Mouse (Mus musculus): ENCODE results near the gene Nup210l. TPM values are rescaled to one million over a fixed set of nuclear protein-coding genes. Genes with fewer than 3 reads are reported as not detected.
A peak's percentile ranks its signal among the peaks of the same experiment; 100 is the strongest.
"Not testable (repeated sequence)": the region's sequence is repeated elsewhere in the genome, so short reads cannot be mapped to it uniquely, and the experiment has no call there.

Gene Nup210l
- total RNA-seq, 2 experiments from 2014 or later = 0.09 to 0.11 TPM

GRCm38 (mm10) chr3:90097928-90098327 lies 6.0 kb upstream of the Nup210l start:
- DNase-seq = no peak

GRCm38 (mm10) chr3:90101010-90101409 lies 2.9 kb upstream of the Nup210l start:
- DNase-seq = no peak

- DNase-seq = no peak
Measured at GRCm38 (mm10) chr3:90101673-90102072, 2.3 kb upstream of the Nup210l start.

- no peak for DNase-seq
Measured at GRCm38 (mm10) chr3:90102239-90102638, 1.7 kb upstream of the Nup210l start.

- no peak for DNase-seq
Measured at GRCm38 (mm10) chr3:90103176-90103575, 756 bp upstream of the Nup210l start.

GRCm38 (mm10) chr3:90111706-90112105 lies 7.8 kb downstream of the Nup210l start:
- DNase-seq = no peak

- no peak for DNase-seq
Measured at GRCm38 (mm10) chr3:90114342-90114741, 10.4 kb downstream of the Nup210l start.

- no peak for DNase-seq
Measured at GRCm38 (mm10) chr3:90115526-90115925, 11.6 kb downstream of the Nup210l start.

GRCm38 (mm10) chr3:90118132-90118790 lies 14.3 kb downstream of the Nup210l start:
- peak; percentile 29 for DNase-seq

- DNase-seq = not testable (repeated sequence)
Measured at GRCm38 (mm10) chr3:90122036-90122435, 18.1 kb downstream of the Nup210l start.

- no peak for DNase-seq
Measured at GRCm38 (mm10) chr3:90125710-90126109, 21.8 kb downstream of the Nup210l start.

- DNase-seq = no peak
Measured at GRCm38 (mm10) chr3:90127881-90128280, 23.9 kb downstream of the Nup210l start.

GRCm38 (mm10) chr3:90132745-90133144 lies 28.8 kb downstream of the Nup210l start:
- no peak for DNase-seq

- no peak for DNase-seq
Measured at GRCm38 (mm10) chr3:90133331-90133730, 29.4 kb downstream of the Nup210l start.

- DNase-seq = no peak
Measured at GRCm38 (mm10) chr3:90134483-90134882, 30.6 kb downstream of the Nup210l start.

- DNase-seq = no peak
Measured at GRCm38 (mm10) chr3:90134993-90135392, 31.1 kb downstream of the Nup210l start.

GRCm38 (mm10) chr3:90136660-90137059 lies 32.7 kb downstream of the Nup210l start:
- no peak for DNase-seq

- no peak for DNase-seq
Measured at GRCm38 (mm10) chr3:90137606-90138005, 33.7 kb downstream of the Nup210l start.

- no peak for DNase-seq
Measured at GRCm38 (mm10) chr3:90139962-90140361, 36.0 kb downstream of the Nup210l start.

- DNase-seq = no peak
Measured at GRCm38 (mm10) chr3:90145461-90145860, 41.5 kb downstream of the Nup210l start.

GRCm38 (mm10) chr3:90146651-90147050 lies 42.7 kb downstream of the Nup210l start:
- DNase-seq = no peak

GRCm38 (mm10) chr3:90151086-90151740 lies 47.3 kb downstream of the Nup210l start:
- no peak for DNase-seq

- DNase-seq = no peak
Measured at GRCm38 (mm10) chr3:90155996-90156395, 52.1 kb downstream of the Nup210l start.

- DNase-seq = peak; percentile 29
Measured at GRCm38 (mm10) chr3:90159757-90160156, 55.8 kb downstream of the Nup210l start.

All from gastrocnemius, postnatal 10 days (tissue).